Mouse (Mus musculus): ENCODE data around the gene Tspan1.

Gene Tspan1

DNA sequence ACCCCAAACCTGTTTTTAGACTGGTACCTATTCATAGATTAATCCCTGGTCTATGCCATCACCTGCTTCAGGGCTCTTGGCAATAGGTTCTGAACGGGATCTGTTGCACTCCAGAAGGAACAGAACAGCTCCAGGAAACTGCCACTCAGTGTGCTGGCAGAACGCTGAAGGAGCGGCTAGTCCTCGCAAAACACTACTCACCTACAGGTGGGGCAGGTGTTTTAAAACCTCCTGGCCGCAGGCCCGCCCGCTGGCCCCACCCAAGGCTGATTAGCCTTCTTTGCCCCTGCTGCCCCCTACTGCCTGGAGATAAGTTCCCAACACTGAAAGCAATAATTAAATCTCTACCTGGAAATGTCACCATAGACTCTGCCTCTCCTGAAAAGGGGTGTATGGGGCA lies at the start of gene Tspan1:
TSS of gene Tspan1 (minus strand) at position 198 of the 400 bp plus-strand sequence.
- DNase-seq (ENCODE audit: low read depth, low spot score) = peak; percentile 64

DNA sequence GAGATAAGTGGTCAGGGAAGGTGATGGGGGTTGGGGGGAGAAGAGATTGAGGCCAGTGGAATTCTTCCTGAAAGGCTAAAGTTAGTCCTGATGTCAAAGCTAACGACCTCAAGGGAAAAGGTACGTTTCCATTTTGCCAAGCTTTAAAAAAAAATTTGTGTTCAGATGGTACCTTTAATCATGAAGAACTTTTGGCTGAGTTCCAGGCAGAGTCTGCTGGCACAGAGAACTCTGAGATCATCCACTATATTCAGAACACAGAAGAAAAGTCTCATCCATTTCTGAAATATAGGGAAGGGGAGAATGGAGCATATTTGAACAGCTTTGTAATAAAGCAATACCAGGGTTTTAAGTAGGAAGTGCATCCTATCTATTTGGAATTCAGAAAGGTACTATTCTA lies 49.6 kb upstream of the Tspan1 start:
- no peak for DNase-seq (ENCODE audit: low read depth, low spot score)

DNA sequence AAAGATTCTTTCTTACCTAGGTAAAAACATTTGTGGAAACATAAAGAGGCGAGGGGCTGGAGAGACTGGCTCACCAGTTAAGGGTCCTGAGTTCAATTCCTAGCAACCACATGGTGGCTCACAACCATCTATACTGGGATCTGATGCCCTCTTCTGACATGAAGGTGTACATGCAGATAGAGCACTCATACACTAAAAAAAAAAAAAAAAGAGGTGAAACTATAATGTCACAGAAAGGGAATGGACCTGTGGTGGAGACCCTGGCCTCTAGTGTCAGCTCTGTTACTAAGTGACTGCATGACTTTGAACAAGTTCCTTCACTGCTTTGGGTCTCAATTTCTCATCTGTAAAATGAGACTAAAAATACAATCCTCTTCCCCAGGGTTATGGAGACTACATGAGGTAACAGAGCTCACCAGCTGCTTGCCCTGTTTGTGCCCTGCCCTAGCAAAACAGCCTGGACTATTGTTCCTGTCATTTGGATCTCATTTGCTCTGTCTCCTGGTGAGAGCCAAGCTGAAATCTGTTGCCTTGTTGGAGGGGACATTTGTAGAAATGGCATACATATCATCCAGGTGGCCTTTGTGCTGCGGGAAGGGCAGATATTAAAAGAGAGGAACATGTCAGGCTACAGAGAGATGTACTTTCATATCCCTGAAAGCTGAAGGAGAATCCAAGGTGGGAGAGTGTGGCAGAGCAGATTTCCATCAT lies 48.6 kb upstream of the Tspan1 start:
- DNase-seq (ENCODE audit: low read depth, low spot score) = no peak

DNA sequence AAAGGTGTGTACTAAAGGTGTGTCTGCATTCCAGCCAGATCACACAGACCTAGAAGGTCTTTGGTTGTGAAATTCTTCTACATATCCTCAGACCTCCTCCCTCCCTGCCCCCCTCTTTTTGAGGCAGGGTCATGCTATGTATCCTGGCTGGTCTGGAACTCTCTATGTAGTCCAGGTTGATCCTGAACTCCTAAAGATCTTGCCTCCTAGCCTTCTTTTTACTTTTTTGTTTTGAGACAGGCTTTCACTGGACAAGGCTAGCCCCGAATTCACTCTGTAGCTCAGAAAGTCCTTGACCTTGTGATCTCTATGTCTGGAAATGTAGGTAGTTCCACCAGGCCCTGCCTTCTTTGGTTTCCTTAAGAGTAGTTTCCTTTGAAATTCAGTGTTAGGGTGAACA lies 41.5 kb upstream of the Tspan1 start:
- DNase-seq (ENCODE audit: low read depth, low spot score) = no peak

DNA sequence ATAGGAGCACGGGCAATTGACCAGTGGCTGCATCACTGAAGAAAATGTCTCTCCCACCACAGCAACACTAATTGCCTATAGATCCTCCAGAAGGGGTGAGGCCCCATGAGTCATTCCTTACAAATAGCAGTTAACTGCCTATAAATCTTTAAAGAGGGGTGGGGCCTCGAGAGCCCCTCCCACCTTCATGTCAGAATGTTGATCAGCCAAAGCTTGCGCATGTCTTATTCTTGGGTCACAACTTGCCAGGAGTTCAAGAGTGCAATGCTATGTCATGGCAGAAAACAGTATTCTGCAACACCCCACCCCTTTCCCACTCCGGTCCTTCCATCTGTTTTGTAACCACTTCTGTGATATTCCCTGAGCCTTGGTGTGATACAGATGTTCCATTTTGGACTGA lies 39.1 kb upstream of the Tspan1 start:
- no peak for DNase-seq (ENCODE audit: low read depth, low spot score)

DNA sequence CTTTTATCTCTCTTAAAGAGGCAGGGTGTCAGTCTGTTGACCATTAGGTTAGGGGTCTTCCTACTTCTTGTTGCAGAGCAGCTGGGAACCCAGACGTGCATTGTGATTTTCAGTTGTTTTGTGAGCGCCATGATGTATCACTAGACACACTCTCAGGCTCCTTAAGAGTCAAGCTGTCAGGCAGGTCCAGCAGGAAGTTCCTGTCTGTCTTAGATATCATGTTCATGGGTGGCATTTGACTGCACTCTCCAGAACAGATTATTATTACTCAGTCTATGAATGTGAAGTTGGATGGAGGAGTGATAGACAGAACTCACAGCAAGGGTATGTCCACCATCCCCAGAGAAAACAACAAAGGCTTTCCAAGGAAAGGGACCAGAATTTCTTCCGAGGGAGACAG lies 37.0 kb upstream of the Tspan1 start:
- no peak for DNase-seq (ENCODE audit: low read depth, low spot score)

DNA sequence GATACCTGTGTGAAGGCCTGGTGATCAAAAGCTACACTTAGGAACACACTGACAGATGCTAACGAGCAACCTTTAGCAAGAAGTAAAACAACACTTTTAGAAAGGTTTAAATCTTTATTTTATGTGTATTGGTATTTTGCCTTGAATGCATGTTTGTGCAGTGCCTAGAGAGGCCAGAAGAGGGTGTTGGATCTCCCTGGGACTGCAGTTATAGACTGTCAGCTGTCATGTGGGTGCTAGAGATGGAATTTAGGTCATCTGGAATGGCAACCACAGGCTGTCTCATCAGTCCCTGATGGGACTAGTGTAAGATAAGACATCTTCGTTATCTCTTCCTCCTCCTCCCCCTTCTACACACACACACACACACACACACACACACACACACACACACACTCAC lies 31.0 kb upstream of the Tspan1 start:
- peak; percentile 37 for DNase-seq (ENCODE audit: low read depth, low spot score)

DNA sequence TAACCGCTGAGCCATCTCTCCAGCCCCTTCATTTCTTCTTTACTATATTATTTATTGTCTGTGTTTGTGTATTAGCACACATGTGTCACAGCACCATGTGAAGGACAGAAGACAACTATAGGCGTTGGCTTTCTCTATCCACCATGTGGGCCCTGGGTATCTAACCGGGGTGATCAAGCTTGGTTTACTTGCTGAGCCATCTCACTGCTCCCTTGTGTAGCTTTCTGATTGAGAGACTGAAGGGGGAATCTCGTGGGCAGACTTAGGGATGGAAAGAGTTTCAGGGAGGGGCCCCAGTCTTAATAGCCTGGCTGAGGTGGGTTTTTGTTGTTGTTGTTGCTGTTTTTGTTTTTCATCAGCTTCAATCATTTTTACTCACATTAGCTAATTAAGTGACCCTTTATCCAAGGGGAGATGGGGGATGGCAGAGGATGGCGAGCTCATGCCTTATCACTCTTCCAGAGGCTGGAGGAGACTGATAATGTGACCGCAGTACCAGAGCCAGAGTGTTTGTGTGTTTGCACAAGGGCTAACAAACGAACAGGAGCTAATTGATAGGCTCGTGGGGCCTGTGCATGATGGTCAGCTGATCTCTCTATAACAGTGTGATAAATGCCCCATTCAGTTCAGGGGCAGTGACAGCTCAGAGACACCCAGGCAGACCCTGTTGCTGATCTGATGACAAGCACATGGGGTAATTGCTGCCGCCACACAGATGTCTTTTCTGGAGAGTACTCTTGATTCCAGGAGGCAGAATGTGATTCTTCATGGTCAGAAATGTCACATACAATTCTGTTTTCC lies 26.4 kb upstream of the Tspan1 start:
- DNase-seq (ENCODE audit: low read depth, low spot score) = no peak

DNA sequence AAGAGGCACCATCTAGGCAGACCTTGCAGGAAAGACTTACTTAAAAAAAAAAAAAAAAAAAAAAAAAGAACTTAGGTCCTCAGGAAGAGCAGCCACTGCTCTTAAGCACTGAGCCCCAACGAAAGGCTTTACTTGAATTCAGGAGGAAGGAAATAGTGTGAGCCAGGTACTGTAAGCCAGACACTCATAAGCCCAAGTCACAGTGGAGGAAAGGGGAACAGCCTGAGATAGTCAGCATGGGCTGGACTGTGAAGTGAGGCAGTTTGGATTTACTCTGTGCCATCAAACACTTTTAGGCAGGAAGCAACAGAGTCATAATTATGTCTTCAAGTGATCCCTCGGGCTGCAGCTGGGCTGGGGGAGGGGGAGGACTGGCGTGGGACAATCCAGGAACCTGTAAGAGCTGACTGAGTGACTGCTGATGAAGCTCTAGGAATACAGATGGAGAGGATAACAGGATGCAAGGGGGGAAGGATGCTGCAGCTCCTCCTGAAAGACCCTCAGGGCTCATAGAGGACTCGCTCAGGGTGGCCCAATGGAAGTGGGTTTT lies 25.0 kb upstream of the Tspan1 start:
- no peak for DNase-seq (ENCODE audit: low read depth, low spot score)

DNA sequence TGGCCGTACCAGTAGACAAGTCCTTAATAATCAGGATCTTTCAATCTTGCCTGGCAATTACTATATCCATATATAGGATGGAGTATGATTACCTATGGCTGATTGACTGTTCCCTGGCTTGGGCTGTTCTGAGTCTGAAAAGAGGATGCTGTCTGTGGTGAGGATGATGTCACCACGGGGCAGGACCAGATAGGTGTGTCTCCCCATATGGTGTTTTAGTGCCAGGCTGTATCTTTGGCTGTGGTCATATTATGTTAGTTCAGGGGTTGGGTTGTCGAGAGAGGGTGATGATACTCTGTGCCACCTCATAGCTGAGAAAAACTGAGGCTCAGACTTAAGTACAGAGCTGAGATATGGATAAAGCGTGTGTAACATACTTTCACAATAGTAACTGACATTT lies 17.7 kb upstream of the Tspan1 start:
- no peak for DNase-seq (ENCODE audit: low read depth, low spot score)

DNA sequence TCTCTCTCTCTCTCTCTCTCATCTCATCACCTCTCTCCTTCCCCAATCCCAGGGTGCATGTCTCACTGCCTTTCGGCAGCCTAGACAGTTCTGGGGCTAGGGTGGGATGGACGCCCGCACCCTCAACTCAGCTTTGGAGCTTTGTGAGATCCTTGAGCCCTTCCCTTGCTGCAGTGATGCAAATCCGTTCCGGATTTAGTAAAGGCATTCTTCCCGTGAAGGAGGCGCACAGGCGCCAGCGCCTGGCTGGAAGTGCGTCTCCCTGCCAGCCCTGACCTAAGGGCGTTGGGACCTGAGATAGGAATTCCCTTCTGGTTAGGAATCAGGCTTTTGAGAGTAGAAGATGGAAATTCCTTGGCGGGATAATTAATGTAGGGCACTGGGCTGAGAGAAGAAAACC lies 15.3 kb upstream of the Tspan1 start:
- DNase-seq (ENCODE audit: low read depth, low spot score) = no peak

DNA sequence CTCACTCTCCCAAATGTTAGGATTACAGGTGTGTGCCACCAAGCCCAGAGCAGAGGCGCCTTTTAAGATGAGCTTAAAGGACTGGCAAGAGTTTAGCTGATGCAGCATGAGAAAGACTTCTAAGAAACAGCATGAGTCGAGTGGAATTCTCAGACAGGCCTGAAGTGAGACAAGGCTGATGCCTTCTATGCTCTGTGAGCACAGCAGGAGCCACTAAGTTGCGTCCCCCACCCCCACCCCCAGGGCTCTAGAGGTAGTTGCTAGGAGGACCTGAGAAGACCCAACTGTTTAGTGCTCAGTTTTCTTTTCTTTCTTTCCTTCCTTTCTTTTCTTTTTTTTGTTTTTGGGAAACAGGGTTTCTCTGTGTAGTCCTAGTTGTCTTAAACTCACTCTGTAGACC lies 14.7 kb upstream of the Tspan1 start:
- no peak for DNase-seq (ENCODE audit: low read depth, low spot score)

DNA sequence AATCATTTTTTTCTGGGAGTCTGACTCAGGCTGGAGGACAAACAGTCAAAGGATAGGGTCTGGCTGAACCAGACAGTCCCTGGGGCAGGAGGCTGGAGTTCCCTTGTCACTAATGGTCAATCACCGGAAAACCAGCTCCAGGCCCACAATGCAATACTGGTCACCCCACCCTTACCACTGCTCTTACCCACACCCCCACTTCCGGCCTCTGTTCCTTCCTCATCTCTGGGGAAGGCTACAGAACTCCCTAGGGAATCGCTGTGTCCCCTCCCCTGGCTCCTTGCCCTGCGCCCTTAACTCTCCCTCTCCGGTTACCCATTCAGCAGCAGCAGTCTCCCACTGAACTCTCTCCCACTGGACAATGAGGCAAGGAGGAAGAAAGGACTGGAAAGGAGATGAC lies 9.7 kb upstream of the Tspan1 start:
- DNase-seq (ENCODE audit: low read depth, low spot score) = no peak

DNA sequence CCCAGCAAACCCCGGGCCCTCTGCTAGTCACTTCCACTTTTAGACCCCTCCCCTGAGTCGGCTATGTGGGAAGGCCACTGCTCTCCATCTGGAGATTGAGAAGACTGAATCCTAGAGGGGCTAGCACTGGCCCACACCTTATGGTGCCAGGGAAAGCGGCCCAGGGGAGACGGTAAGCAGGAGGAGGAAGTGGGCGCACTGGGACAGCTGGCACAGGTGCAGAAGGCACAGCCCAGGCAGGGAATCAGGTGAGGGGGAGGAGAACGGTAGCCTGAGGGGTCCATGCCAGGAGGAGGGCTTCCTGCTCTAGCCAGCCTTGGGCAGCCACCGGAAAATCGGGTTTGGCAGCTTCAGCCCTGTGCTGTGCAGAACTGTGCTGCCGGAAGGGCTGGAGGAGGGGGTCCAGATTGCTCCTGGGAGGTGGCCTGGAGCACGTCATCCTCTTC lies 9.2 kb upstream of the Tspan1 start:
- DNase-seq (ENCODE audit: low read depth, low spot score) = no peak

DNA sequence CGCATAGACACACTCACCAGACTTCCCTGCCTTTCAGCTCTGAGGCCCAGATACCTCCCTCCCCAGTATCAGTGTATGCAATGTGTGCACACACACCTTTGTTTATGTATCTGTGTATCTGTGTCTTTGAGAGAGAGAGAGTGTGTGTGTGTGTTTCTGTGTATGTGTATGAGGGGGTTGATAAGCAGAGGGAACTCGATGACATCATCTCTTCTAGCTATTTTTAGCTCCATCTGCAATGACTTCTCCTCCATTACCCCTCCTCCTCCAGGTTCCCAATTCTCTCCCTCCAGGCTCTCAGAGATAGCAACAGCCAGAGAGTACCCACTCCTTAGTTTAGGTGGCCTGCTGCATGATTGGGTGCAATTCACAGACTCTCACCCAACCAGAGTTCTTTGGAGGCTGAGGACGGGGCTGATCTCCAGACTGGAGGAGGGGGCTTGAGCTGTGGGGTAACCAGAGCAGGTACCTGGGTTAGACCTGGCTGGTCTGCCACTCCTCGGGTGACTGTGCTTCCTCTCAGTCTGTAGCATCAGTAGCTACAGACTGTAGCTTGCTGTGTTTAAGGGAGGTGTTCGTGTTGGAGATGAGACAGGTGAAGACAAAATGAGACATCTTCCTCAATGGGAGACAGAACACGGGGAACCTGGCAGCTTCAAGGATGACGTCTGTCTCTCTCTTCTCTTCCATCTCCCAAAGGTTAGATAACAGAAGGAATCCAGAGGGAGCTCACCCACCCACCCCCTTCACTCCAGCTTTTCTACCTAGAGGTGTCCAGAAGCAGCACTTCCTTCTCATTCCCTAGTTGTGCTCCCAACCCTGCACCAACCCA lies 8.5 kb upstream of the Tspan1 start:
- DNase-seq (ENCODE audit: low read depth, low spot score) = no peak

DNA sequence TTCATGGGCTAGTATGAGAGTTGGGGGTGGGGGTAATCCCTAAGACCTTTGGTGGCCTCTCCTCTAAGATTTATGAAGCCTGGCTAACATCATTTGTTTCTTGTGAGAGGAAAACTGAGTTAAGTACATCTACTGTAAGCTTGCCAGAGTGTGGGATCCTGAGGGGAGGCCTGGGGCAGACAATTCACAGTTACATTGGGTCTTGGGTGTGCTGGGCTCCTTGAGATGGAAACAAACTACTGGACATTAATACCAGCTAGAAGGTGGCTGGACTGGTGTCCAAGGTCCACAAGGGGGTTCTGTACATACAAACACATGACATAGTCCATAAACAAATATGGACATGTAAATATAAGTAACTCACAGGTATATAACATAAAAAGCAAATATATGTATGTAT lies 7.7 kb upstream of the Tspan1 start:
- DNase-seq (ENCODE audit: low read depth, low spot score) = no peak

DNA sequence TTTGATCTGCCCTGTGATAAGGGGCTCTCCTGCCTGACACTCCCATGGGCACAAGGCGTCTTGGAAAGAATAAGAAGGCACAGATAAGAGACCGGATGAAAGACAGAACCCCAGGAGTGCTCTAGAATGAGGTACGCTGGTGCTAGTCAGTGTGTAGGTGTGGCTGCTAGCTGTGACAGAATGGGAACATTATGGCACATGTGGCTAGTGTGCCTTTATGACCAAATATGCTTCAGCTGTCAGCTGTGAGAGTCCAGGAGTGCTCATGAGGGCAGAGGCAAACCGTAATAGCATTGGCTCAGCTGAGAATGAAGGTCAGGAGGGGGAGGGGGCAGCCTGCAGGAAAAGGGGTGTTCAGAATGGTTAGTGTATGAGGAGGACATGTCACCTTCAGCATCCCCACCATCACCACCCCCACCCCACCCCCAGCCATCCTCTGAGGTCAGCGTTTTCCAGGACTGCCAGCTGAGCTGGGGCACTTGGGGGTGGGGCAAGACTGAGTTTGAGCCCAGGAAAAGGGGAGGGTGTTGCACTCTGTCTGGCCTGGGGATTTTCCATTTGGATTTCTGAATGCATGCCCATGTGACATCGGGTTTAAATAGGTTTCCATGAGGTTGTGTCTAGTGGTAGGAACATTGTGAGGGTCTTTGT lies 7.2 kb upstream of the Tspan1 start:
- DNase-seq (ENCODE audit: low read depth, low spot score) = no peak

DNA sequence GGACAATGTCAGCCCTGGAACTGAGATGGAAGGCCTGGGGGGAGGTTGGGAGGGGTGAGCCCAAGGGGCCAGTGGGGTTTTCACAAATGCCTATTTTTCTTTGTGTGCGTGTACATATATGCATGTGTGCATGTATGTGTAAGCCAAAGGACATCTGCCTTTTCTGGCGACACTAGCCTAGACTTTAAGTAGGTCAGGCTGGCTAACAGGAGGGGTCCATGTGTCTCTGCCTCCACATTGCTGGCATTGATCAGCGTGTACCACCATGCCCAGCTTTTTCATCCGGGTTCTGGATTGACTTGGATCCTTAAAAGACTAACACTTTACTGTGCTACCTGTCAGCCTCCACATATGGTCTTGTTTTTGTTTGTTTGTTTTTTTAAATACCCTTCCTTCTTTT lies 6.4 kb upstream of the Tspan1 start:
- DNase-seq (ENCODE audit: low read depth, low spot score) = no peak

DNA sequence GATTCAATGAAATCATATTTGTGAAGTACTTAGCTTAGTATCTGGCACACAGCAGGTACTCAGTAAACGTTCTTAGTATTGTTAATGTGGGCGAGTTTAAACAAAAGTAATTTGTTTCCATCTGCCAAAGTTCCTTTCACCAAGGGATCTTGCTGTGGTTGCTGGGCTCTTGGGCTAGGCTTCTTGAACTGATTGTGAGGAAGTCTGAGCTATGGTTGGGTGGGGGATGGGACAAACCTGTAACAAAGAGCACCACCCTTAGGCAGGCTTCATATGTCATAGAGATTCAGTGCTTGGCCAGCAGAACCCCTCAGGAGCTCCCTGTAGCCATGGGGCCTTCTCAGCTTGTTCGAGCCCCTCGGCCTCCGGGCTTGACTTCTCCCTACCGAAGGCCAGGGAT lies 5.7 kb upstream of the Tspan1 start, which contains the start of the genes 1700042G07Rik and Gm49337:
TSS of gene 1700042G07Rik (plus strand) at position 301 of the 400 bp plus-strand sequence.
TSS of gene Gm49337 (plus strand) at position 313 of the 400 bp plus-strand sequence.
- no peak for DNase-seq (ENCODE audit: low read depth, low spot score)

DNA sequence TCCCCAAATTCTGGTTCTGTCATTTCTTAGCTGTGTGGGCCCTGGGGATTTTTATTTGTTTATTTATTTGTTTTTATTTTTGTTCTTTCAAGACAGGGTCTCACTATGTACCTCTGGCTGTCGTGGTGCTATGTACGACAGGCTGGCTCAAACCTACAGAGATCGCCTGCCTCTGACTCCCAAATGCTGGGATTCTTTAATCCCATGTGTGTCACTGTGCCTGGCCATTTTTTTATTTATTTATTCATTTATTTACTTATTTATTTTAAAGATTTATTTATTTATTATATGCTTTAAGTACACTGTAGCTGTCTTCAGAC lies 1.9 kb upstream of the Tspan1 start:
- DNase-seq (ENCODE audit: low read depth, low spot score) = no peak

DNA sequence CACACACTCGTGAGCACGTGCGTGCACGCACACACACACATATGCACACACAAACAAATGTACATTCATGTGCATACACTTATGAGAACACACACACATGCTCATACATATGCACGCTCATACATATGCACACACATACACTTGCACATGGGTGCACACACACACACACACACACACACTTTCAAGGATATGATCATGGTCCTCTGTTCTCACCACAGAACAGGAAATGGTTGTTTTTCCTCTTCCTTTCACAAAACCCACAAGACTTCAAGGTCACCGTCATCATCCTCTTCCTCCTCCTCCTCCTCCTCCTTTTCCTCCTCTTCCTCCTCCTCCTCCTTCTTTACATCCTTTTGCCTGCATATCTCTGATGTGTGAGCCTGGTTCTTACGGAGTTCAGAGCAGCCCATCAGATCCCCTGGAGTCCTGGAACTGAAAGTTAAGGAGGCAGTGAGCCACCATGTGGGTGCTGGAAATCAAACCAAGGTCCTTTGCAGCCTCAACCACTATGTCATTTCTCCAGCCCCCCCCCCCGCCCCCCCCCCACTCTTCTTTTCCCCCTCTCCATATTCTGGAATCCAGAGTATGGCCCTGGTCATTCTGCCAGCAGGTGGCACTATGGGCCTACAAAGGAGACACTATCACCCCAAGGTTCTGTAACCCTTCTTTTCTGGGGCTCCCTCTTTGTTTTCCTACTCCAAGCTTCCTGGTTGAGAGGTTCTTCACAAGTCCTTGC lies 1.4 kb upstream of the Tspan1 start:
- peak; percentile 63 for DNase-seq (ENCODE audit: low read depth, low spot score)
